Mouse (Mus musculus) c-Kit-negative CD71-positive TER-119-positive erythroid progenitor cells, embryonic 14.5 days (primary cell): ENCODE measurements at regions not wholly inside any gene's neighbourhood (a gene's known extent, or its start where the extent isn't known, plus 50 kb on each side); places are given as distances from the start of the nearest gene placed in this dataset.

ENCODE experiments used
- DNase-seq: peaks from one replicate; pipeline ENCODE4 v3.0.0-alpha.2; 2013; ENCODE audit warnings: low read depth, low spot score

DNA sequence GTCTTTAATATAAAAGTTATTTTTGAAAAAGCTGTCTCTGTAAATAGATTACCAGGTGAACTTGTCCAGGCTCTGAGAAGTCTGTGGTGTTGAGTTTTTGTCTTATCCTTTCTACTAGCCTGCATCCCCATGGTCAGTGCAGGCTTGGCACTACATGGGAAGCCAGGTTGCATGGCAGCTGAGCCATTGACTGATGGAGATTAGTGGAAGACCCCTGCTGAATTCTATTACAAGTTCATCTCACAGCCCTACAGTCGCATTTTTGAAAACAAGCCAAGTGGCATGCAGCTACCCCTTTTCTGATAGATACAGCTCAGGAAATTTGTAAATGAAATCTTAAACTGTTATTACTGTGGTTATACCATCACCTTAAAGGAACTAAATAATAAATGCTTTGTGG lies 101.2 kb upstream of the Fam184a start:
- no peak for DNase-seq

GRCm38 (mm10) chr10:53850568-53850967 lies 99.6 kb upstream of the Fam184a start:
- no peak for DNase-seq

GRCm38 (mm10) chr10:53813244-53813620 lies 62.3 kb upstream of the Fam184a start:
- no peak for DNase-seq

DNA sequence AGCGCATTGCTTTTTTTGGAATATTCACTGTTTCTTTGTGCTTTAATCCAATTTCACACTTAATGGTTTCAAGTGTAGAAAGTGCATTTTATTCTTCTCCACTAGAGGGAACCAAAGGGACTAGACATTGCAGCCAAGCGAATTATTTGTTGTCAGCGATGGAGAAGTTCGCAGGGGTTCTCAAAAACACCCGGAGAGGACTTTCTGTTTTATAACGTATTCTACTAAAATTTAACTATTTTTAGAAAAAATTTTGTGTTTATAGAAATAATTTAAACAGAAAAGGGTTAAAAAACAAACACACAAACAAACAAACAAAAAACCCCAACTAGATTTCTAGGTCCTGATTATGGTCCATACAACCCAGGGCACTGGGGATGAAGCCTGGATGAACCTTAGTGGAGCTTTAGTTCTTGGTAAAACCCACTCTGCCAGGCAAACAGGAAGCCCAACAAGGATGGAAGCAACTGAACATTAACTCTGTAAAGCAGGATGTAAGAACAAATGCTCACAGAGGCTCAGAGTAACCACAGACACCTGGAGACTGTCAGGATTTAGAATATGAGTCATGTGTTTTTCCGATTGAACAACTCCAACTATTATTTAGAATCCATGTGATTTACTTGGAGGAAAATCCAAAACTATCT lies 61.8 kb upstream of the Fam184a start:
- DNase-seq: peak; percentile 1

GRCm38 (mm10) chr10:53811904-53812596 lies 61.1 kb upstream of the Fam184a start:
- DNase-seq: no peak

GRCm38 (mm10) chr10:53806697-53807096 lies 55.8 kb upstream of the Fam184a start:
- no peak for DNase-seq

DNA sequence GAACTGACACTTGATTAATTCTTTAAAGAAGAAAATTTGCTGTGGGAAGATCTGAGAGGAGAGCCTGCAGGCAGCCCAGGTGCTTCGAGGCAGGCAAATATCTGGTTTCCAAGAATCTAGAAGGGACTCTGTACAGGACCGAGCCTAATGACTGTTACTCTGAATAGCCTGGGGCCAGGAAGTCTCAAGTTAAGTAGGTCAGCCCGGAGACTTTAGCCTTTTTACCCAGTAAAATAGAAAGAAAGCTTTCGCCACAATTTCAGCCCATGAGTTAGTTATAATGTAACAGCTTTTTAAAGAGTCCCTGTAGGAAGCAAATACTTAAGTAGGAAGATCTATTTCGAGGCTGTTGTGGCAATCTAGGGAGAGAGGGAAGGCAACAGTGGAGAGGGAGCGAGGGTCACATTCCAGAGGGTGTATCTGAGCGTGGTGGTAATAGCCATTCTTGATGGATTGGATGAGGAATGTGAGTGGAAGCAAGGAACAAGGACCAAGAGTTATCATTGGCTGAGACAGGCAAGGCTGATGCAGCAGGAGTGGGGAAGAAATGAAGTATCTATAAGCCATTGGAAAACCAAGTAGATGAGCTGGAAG lies 50.2 kb upstream of the Fam184a start:
- DNase-seq: no peak
